Mouse (Mus musculus) megakaryocyte, embryonic 14.5 days (primary cell): ENCODE results near the gene Uhrf1bp1. TPM values are rescaled to one million over a fixed set of nuclear protein-coding genes. Genes with fewer than 3 reads are reported as not detected.

Experiments used
- H3K27me3 ChIP-seq: replicated peaks from 2 replicates; pipeline ENCODE3; 2012; ENCODE audit warnings: inconsistent platforms
- H3K36me3 ChIP-seq: replicated peaks from 2 replicates; pipeline ENCODE3; 2012; ENCODE audit warnings: low read length, inconsistent platforms, mixed read lengths
- H3K4me1 ChIP-seq: 2 replicates; pipeline ENCODE4 v1.6.1; 2012; ENCODE audit warnings: inconsistent platforms
- H3K4me3 ChIP-seq: replicated peaks from 2 replicates; pipeline ENCODE3; 2012; ENCODE audit warnings: moderate library complexity, mild to moderate bottlenecking, inconsistent platforms
- H3K9me3 ChIP-seq: 2 replicates; pipeline ENCODE4 v1.6.1; 2012; ENCODE audit warnings: inconsistent platforms
- FLI1 ChIP-seq: IDR thresholded peaks from 2 replicates; pipeline ENCODE4 v1.6.1; 2012; ENCODE audit warnings: low read length, inconsistent platforms, mixed read lengths
- GATA1 ChIP-seq: IDR thresholded peaks from 3 replicates; pipeline ENCODE4 v1.6.1; 2012; ENCODE audit warnings: mixed read lengths, low read length, inconsistent platforms, borderline replicate concordance
- polyA plus RNA-seq: library from polyadenylated mRNA; stranded (reverse); fragments of >175 nt; gene quantifications from 2 replicates; pipeline ENCODE4 v1.2.3, GENCODE M21; 2012; ENCODE audit warnings: low replicate concordance; ENCODE audit not compliant: insufficient read depth

The Uhrf1bp1 gene
- polyA plus RNA-seq, 1 experiment, result 3.2 TPM

- TF ChIP-seq FLI1, result no peak
- no peak for TF ChIP-seq GATA1
- peaks cover 43% of the 10 kb centered on the region for H3K4me1 ChIP-seq
- H3K27me3 ChIP-seq, result no peaks in the 10 kb centered on the region
- H3K9me3 ChIP-seq, result no peaks in the 10 kb centered on the region
- peak within 1 kb of the TSS; percentile 97 for H3K4me3 ChIP-seq
- H3K36me3 ChIP-seq, result peaks cover 22% of the 10 kb centered on the region
These were observed 53.6 kb downstream of the Uhrf1bp1 start, which contains the start of gene Taf11 for GRCm38 (mm10) chr17:27909622-27910500. TSS of gene Taf11 (minus strand) at chr17:27909844.

GRCm38 (mm10) chr17:27911371-27911770, 55.1 kb downstream of the Uhrf1bp1 start:
- no peaks in the 10 kb centered on the region for H3K27me3 ChIP-seq
- H3K4me1 ChIP-seq, result peaks cover 39% of the 10 kb centered on the region
- TF ChIP-seq FLI1 (no peak), GATA1 (no peak)
- H3K36me3 ChIP-seq, result peaks cover 16% of the 10 kb centered on the region
- no peaks in the 10 kb centered on the region for H3K9me3 ChIP-seq
- H3K4me3 ChIP-seq, result peak overlapping the region; percentile 46

- Histone ChIP-seq H3K4me1 (peaks cover 45% of the 10 kb centered on the region), H3K4me3 (no peak overlapping the region), H3K27me3 (no peaks in the 10 kb centered on the region), H3K9me3 (no peaks in the 10 kb centered on the region), H3K36me3 (peaks cover 16% of the 10 kb centered on the region)
- TF ChIP-seq FLI1, result no peak
- TF ChIP-seq GATA1, result no peak
These were observed 58.5 kb downstream of the Uhrf1bp1 start for GRCm38 (mm10) chr17:27914742-27915141.

- H3K27me3 ChIP-seq, result no peaks in the 10 kb centered on the region
- peaks cover 19% of the 10 kb centered on the region for H3K36me3 ChIP-seq
- peaks cover 44% of the 10 kb centered on the region for H3K4me1 ChIP-seq
- TF ChIP-seq GATA1 (no peak), FLI1 (no peak)
- no peaks in the 10 kb centered on the region for H3K9me3 ChIP-seq
- no peak overlapping the region for H3K4me3 ChIP-seq
These were observed 60.1 kb downstream of the Uhrf1bp1 start for GRCm38 (mm10) chr17:27916366-27916765.

- Histone ChIP-seq H3K9me3 (no peaks in the 10 kb centered on the region), H3K27me3 (no peaks in the 10 kb centered on the region), H3K4me1 (peaks cover 54% of the 10 kb centered on the region), H3K4me3 (no peak overlapping the region), H3K36me3 (peaks cover 3% of the 10 kb centered on the region)
- no peak for TF ChIP-seq GATA1
- no peak for TF ChIP-seq FLI1
These were observed 64.4 kb downstream of the Uhrf1bp1 start for GRCm38 (mm10) chr17:27920676-27921075.

- no peaks in the 10 kb centered on the region for H3K9me3 ChIP-seq
- H3K36me3 ChIP-seq, result peaks cover 3% of the 10 kb centered on the region
- TF ChIP-seq GATA1 (no peak), FLI1 (no peak)
- H3K4me1 ChIP-seq, result peaks cover 61% of the 10 kb centered on the region
- H3K27me3 ChIP-seq, result peaks cover 2% of the 10 kb centered on the region
- no peak overlapping the region for H3K4me3 ChIP-seq
These were observed 66.0 kb downstream of the Uhrf1bp1 start for GRCm38 (mm10) chr17:27922174-27922712.

GRCm38 (mm10) chr17:27925054-27925453, 68.8 kb downstream of the Uhrf1bp1 start:
- TF ChIP-seq GATA1 (no peak), FLI1 (no peak)

GRCm38 (mm10) chr17:27925504-27925903, 69.3 kb downstream of the Uhrf1bp1 start:
- no peaks in the 10 kb centered on the region for H3K9me3 ChIP-seq
- H3K27me3 ChIP-seq, result peaks cover 2% of the 10 kb centered on the region
- peaks cover 8% of the 10 kb centered on the region for H3K36me3 ChIP-seq
- peaks cover 46% of the 10 kb centered on the region for H3K4me1 ChIP-seq
- no peak overlapping the region for H3K4me3 ChIP-seq
- no peak for TF ChIP-seq FLI1
- TF ChIP-seq GATA1, result no peak

More at GRCm38 (mm10) chr17:27925054-27925453, 68.8 kb downstream of the Uhrf1bp1 start:
- Histone ChIP-seq H3K27me3 (peaks cover 2% of the 10 kb centered on the region), H3K36me3 (peaks cover 8% of the 10 kb centered on the region), H3K4me1 (peaks cover 50% of the 10 kb centered on the region), H3K9me3 (no peaks in the 10 kb centered on the region), H3K4me3 (no peak overlapping the region)

GRCm38 (mm10) chr17:27930291-27930690, 74.0 kb downstream of the Uhrf1bp1 start:
- TF ChIP-seq FLI1, result no peak
- Histone ChIP-seq H3K9me3 (peaks cover 5% of the 10 kb centered on the region; the same call in 1 of the 2 replicates), H3K4me1 (peaks cover 42% of the 10 kb centered on the region), H3K27me3 (peaks cover 2% of the 10 kb centered on the region), H3K36me3 (peaks cover 11% of the 10 kb centered on the region), H3K4me3 (no peak overlapping the region)

GRCm38 (mm10) chr17:27931826-27932225, 75.6 kb downstream of the Uhrf1bp1 start:
- H3K9me3 ChIP-seq, result peaks cover 5% of the 10 kb centered on the region; the same call in 1 of the 2 replicates
- H3K4me1 ChIP-seq, result peaks cover 39% of the 10 kb centered on the region
- H3K4me3 ChIP-seq, result no peak overlapping the region
- H3K27me3 ChIP-seq, result no peaks in the 10 kb centered on the region
- TF ChIP-seq GATA1, result no peak
- no peak for TF ChIP-seq FLI1
- H3K36me3 ChIP-seq, result peaks cover 11% of the 10 kb centered on the region
